Mouse (Mus musculus): ENCODE measurements at regions not wholly inside any gene's neighbourhood (a gene's known extent, or its start where the extent isn't known, plus 50 kb on each side); places are given as distances from the start of the nearest gene placed in this dataset.

DNA sequence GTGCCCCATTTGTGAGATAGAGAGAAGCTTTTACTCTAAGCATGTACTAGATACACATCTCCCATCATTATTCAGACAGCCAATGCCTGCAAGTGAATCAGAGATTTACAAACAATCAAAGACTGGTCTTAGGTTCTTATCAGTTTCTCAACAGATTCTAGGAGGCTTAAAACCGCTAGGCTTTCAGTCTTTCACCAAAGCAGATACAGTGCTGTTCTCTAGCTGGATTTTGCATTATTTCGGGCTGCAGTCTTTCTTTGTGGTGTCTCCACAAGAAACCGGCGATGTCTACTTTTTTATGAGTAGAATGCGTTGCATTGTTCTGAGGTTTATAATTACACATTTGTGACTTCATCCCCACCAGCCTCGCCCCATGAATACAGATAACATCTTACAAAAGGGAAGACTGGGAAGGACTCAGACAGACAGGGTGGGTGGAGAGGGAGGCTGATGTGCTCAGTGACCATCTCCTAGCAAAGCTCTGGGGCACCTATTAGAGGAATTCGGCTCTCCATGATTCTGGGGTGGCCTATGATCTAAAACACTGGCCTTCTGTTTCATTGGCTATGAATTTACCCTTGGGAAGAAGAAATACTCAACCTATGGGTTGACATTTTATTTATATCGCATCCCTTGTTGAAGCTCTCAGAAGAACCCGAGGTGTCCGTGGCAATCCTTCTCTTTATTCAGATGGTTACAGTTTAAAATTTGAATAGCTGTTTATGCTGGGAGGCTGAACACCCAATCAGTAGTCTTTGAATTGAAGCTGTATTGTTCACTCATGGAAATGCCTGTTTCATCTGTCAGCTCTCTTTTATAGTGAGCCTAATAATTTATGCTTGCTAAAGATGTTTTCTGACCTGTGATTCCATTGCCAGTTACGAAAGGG is 343.8 kb downstream of the Tmem161b start:
- intact Hi-C loops (cut with DNase I), result no loop called here

DNA sequence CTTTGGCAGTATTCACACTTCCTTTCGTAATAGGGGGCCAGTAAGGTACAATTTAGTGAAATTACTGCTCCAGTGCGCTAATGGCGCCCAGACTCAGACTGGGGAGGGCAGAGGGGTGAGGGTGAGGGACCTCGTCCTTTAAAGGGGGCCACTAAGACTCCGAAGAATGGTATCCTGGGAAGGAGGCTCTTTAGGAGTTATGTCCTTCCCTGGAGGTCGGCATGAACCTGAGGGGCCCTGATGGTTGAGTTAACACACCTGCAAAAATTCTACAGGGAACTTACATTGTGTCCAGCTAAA is 344.4 kb downstream of the Tmem161b start:
- intact Hi-C loops (cut with DNase I), result no loop called here

DNA sequence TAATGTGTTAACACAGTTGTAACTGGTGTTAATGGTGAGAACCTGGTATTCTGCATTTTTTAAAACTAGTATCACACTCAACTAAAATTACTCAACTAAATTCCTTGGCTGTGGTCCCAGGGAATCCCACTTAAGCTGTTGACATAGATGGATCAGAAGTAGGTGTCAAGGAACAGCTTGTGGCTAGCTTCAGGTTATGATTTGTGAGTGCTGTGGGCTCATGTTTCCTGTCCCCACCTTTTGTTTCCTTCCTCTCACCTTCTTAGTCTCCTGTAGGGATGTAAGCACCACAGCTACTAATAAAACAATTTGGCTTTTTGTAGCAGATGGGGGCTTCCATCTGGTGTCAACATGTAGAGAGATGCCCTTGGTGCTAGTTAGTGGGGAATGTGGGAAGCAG is 347.3 kb downstream of the Tmem161b start:
- intact Hi-C loops (cut with DNase I), result no loop called here

DNA sequence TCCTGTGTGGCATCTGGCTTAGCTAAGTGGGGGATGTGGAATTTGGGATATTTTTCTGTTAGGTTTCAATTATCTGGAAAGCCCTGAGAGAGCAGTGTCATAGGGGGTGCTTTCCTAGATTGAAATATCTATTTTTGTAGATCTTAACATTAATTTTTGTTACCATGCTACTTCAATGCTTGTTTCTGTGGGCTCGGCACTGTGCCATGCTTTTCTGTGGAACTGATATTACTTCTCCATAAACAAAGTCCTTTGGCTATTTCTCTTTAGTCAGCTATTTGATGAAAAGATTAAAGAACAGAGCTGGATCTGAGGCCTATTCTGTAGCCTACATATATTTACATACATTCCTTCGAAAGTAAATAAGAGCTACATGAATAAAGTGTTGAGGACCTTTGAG is 348.1 kb downstream of the Tmem161b start:
- intact Hi-C loops (cut with DNase I), result no loop called here

DNA sequence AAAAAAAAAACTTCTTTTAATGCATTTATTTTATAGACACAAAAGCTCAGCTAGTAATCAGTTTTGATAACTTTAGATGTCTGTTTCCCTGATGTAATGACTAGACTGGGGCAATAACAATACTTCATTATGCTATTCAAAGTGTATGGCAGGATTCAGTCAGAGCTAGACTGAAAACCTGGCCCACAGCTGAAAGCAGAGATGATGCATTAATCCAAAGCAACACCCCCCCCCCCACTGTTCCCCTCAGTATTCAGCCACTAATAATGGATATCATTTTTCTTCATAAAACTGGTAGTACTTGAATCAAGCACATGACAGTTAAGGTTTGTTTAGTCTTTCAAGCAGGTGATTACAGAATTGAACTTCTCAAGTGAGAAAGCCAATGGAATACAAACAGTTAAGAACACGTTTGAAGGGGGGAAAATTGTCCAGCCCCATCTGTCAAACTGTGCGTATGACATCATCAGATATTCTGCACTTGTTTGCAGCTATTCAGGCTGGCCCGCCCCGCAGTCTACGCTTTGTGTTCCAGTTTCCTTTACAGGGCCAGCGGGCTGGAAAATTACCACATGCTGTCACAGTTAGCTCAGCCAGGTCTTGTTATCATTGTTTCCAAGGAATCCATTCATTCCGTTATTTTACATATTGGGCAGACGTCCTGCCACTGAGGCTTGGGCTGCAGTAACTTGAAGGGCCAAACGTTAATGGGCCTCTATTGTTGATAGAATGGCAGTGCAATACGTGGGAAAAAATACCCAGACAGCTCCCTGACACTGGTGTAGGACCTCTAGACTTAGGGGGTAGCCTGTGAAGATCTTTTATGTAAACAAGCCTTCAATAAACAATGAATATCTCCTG is 349.1 kb downstream of the Tmem161b start:
- intact Hi-C loops (cut with DNase I), result no loop called here

DNA sequence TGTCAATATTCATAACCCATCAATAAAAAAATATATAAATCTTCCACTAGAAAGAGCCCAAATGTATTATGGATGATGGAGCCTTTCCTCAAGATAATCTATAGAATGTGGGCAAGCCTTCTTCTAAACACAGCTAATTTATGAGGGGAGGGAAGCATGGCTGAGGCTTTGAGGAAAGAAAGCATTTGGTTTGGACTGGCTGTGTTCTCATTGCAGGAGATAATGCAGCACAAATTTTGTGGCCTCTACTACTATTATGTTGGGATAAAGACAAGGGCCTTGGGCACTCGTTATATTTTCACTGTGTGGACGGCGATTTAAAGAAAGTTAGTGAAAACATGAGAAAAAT is 349.7 kb downstream of the Tmem161b start:
- intact Hi-C loops (cut with DNase I), result no loop called here

DNA sequence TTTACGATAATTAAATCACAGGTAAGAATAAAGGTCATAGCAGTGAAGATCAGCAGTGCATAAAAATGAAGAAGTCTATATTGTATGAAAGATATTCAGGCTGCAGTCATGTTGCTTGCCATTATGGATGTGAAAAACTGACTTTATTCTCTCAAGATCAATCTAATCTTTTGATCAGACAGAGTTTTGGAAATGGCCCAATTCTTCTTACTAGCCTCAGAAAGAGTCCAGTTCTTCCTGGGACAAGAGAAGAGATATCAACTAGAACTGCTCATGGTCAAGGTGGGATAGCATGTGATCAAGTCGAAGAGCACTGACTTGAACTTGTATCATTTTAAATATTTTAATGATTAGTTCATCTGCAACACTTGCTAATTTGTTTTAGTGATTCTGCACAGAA is 350.1 kb downstream of the Tmem161b start:
- intact Hi-C loops (cut with DNase I), result no loop called here

DNA sequence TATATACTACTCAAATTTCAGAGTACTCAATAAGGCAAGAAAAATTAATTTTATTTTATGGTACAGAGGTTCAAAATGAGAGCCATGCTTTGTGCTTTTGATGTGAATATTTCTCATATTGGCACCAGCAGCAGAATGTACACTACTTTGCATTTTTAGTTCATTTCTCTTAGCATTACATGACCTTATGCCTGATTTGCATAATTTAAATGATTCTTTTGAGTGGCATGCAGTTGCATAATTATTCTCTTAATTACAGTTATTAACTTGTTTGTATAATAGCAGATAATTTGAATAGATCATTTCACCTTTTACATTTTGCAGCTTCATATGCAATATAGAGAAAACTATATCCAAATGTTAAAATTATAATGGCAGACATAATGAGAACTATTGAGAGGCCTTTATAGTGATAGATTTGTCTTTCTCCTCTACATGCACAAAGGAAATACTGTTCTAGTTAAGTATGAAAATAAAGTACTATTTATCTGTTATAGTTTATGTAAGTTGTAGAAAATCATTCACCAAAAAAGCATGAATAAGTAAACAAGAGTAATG is 374.6 kb downstream of the Tmem161b start:
- intact Hi-C loops (cut with DNase I), result no loop called here

DNA sequence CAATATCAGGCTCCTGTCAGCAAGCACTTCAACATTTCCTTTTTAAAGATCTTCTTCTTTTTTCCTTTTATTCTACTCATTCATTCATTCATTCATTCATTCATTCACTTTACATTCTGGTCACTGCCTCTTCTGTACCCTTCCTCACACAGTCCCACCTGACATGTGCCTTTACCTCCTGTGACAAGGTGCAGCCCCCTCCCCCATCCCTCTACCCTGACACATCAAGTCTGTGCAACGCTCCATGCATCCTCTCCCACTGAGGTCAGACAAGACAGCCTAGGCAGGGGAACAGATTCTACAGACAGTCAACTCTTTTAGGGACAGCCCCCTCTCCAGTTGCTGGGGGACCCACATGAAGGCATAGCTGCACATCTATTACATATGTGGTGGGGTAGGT is 380.5 kb downstream of the Tmem161b start:
- intact Hi-C loops (cut with DNase I), result no loop called here

DNA sequence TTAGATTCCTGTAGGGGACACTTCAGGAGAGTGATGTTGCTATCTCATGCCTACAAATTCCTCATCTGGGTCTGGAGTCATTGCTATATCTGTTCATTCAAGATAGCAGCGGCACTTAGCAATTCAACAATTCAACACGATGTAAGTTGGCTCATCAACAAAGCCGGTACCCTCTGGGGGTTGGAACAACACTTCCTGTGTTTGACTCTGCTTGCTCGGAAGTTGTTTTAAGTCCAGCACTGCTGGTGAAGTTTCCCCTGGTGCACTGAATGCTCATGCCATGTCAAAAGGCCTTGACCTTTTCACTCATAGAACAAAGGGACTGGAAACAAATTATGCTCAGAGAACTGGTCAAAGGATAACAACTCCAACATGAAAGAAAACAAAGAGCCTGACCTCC is 390.4 kb downstream of the Tmem161b start:
- intact Hi-C loops (cut with DNase I), result no loop called here

DNA sequence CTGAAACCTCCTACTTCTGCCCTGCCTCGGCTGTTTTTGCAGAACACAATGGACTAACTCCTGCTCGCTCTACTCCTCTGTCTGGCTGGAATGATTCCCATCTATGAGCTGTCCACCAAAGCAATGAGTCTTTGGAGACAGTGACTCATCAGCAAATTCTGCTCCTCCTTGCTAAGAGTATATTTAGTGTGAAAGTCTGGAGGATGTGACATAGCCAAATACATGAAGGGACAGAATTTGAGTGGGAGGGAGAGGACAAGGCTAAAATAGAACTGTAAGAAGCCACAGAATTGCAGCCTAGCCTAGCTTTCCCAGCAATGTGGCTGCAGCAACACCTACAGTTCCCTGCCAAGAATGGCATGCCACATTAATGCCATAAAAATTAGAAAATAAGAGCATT is 390.9 kb downstream of the Tmem161b start:
- intact Hi-C loops (cut with DNase I), result no loop called here

DNA sequence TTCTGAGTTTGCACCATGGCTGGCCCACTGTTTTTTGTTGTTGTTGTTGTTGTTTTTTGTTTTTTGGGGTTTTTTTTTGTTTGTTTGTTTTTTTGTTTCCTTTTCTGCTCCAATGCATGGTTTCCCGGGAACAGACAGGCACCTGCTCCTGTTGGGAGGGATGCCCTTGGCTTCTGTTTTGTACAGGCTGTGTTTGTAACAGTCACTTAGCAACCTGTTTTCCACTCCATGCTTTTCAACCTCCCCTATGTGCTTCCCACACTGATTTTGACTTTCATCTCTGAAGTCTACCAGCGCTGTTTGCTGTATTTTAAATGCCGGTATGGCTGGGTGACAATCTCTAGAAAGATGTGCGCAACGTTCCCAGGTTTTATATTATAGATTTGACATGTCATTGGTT is 402.6 kb downstream of the Tmem161b start:
- intact Hi-C loops (cut with DNase I), result no loop called here

DNA sequence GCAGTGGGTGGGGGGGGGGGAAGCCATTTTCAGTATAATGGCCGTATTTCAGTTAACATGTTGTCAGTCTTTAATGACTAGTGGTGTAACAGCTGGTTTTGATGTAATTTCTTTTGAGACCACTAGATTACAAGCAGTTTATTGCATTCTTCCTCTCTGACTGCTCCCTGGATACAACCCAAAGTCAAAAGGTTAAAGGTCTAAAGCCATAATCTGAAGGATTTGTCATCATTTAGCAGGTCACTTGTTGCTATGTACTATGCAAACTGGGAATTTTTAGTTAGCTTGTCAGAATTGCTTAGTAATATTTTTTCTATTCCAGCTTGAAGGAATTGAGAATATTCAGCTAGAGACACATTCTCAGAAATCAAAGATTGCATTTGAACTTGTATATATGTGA is 403.4 kb downstream of the Tmem161b start:
- intact Hi-C loops (cut with DNase I), result no loop called here

DNA sequence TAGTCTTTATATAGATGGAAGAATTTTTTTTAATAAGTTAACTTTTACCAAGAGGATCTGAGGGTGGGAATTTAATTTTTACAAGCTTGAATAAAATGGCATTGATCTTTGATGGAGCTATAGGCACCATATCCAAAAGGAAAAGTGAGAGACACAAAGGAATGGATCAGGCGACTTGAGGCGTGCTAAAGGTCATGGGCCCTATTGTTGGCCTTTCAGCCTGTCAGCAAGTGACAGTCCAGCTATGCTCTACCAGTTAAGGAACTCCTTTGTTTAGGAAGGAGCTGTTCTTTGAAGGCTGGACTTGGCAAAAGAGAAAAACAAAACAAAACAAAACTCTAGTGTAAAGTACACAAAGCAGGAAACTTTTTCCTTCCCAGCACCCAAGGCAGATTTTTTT is 403.8 kb downstream of the Tmem161b start:
- intact Hi-C loops (cut with DNase I), result no loop called here

DNA sequence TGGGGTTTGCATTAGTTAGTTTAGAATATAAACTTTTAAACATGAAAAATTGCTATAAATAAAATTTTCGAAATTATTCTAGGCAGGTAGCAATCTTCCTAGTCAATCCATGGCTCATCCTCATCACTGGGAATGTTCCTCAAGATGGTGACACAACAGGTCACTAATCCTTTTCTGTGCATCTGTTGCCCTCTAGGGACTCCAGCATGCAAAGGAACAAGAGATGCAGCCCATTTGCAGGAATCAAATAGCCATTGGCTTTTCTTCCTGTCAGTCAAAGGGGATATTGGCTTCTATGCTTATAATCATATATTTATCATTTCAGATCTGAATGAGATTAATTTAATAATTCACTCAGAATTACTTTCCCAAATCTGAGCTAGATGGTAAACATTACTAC is 404.3 kb downstream of the Tmem161b start:
- intact Hi-C loops (cut with DNase I), result no loop called here

DNA sequence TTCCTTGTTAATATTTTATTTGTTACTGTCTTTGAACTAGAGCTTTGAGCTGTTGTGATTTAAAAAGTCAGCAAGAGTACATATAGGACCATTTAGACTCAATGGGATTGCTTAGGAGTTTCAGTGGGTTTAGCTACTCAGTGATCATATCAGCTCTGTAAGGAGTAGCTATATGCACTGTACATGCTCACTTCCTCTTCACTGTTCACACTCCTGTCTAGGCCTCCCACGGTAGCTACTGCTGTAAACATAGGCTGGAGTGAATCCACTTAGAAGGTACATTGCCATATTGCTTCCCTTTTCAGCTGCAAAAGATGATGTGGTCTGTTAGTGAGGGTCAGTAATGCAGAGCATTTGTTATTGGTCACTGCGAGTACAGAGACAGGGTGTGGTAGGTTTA is 408.6 kb downstream of the Tmem161b start:
- intact Hi-C loops (cut with DNase I), result no loop called here

DNA sequence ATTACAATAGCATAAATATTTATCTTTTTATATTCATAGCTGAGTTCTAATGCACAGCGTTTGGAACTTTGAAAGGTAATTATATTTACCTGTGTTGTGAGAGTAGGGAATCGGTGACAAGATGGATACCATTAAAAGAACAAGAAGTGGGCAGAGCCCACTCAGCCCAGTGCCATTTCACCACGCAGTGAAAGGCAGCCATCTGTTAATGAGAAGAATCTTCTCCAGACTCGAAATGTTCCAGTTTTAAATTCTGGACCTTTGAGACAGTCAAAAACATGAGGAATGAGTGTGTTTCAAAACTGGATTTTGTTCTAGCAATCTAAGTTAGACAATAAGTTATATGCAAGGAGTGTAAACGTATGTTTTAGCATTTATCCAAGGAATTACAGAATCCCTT is 410.4 kb downstream of the Tmem161b start:
- intact Hi-C loops (cut with DNase I), result no loop called here

DNA sequence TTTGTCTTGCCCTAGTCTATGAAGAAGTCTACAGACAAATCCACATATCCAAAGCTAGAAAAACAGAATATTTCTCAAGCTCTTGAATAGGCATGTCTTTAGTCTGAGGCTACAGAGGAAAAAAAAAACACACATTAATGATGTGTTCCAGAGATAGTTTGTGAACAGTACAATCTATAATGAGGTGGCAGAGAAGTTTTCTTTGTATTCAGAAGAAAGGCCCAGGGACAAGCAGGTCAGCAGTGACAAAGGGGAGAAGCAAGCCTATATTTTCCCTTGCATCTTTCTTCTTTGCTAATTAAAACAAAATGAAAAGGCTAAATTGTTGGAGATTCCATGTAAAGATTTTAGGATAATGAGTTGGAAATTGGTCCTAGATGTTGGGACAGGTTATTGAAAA is 414.7 kb downstream of the Tmem161b start:
- intact Hi-C loops (cut with DNase I), result no loop called here

DNA sequence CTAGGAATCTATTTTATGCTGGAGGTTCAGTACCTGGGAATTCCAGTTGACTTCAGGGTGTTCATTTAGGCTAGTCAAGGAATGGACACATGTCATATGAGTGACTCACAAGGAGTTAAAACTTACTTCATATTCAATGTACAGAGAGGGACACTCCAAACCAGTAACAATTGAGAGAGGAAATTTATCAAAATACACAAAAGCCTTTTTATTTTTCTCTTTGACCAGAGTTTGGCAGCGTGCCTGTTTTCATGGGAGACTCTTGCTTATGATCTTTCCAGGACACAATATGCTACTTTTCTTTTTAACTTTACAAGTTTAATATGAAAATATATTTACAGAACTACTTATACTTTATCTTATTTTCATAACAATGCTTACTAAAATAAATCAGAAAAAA is 415.5 kb downstream of the Tmem161b start:
- intact Hi-C loops (cut with DNase I), result no loop called here

DNA sequence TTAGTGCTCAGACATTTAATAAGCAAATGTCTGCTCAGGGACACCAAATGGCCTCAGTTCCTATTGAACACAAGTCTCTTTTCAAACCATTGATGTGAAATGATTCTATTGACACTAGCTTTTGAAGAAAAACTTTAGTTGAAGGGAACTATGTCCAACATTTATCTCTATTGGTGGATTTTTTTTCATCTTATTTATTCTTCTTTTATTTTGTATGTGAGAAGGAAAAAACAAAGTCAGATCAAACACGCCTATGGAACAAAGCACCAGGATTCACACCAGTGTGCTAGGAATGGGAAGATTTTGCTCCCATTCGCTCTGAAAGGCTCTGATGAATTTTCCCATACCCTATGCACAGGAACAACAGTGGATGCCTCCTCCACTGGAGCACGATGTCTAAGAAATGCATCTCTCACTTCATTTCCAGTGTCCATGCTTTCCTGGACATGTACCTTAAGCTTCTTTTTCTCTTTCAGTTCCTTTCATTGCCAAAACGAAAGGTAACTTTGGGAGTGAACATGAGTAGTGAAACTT is 416.4 kb downstream of the Tmem161b start:
- intact Hi-C loops (cut with DNase I), result no loop called here

DNA sequence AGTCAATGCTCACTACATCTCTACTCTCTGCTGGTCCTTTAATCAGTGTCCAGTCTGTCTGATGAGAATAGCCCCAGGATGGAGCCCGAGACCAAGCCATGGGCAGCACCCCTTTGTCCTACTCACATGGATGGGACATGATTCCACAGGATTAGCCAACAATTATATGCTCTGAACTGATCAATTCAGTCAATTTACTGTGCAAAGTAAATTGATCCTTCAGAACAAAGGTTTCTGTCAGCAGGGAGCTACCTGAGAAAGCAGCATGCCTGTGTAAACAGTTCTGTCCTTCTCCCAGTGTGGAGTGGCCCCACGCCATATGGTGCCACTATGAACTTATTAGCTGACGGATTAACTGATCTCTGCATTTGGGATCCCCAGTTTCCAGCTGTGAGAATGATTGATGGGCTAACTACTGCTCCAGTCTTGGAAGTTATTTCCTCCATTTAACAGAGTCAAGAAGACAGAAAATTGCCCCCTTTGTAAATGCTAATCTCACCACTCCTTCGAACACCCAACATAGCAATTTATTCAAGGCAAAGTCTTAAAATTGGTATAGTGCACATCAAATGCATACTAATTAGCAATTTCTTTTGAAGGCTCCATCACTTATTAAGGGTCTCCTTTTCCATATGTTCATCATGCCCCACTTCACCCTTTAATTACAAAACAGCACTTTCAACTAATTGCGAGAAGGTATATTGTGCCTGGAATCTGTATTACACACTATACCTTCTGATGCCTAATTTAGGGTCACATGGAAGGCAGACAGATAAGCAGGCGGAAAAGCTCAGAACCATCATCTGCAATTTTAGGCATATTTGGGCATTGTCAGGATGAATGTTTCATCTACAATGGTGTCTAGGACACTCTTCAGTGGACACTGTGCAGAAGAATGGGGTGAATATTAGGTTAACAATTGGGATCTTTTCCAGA is 417.3 kb downstream of the Tmem161b start:
- intact Hi-C loops (cut with DNase I), result no loop called here
